Mouse (Mus musculus): Measurements from ENCODE around the gene Gm3045. TPM values are rescaled to one million over a fixed set of nuclear protein-coding genes. Genes with fewer than 3 reads are reported as not detected.

Gm3045 gene
- not detected for polyA plus RNA-seq (2021)

DNA sequence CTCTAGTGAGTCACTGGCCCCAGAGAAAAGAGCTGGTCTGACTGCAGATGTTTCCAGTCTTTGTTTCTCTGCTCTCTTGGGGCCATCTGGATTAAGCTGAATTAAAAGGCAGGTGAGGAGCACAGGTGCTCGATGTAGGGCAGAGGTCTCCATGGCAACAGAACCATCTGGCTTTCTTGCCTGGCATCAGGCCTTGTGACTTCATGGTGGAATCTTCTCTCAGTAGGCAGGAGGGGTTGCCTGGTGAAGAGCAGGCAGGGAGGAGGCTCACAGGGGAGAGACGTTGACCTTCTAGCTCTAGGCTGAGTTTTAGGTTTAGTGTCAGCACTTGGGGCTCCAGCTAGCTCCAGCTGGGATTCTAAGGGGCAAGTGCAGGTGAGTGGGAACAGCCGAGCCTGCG, at the start of gene Gm3045:
Gene Gm3045 (plus strand): TSS at position 230 of the 400 bp plus-strand sequence.
- no peaks in the 10 kb centered on the region for H3K27me3 ChIP-seq
- CTCF ChIA-PET, result interaction anchor here (1.9 kb wide), 1 partner anchor 147 kb away, joined by 8 read pairs; no protein-coding TSS in a partner anchor
- ATAC-seq (no peak), DNase-seq (ENCODE audit: low read depth, low spot score) (no peak)
- in situ Hi-C loops (cut with MboI; ENCODE audit: low pct_unique_long_range_greater_than_20kb), result loop anchor here (5.0 kb wide), 2 partner anchors 144 to 224 kb away; no protein-coding TSS in a partner anchor
- POLR2A ChIA-PET, result no interaction called here
- no peak for TF ChIP-seq CTCF (IDR thresholded peaks at IDR 0.05)

DNA sequence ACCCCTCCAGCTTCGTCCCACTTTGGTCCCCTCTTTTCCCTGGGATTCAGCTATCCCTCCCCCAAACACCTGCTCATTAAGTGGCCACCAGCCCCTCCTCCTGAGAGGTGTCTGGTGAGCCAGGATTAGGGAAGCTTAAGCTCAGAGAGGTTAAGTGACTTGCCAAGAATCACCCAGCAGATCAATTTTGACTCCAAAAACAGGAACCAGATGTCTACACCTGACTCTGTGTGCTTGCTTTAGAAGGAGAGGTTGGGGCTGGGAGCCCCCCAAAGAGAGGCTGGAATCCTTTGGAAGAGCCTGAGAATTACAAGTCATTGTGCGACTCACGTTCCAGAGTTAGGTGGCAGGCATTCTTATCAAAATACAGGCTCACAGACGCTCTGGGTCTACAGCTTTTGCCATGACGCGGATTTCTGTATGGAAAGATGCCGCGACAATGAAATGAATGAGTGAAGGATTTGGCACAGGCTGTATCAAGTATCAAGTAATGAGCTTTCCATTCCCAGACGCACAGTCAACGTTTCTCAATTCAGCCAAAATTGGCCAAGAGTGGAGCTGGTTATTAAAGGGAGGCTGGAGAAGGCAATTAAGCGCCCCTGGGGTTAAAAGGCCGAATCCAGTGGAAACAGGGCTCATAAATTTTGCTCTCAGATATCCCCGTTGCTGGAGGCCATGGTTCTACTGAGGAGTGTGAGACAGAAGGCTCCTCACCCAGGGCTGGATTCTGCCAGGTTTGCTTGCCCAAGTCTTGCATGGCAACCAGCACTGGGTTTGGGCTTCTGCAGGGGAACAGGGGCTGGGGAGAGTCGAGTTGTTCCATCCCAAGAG, 45.3 kb upstream of the Gm3045 start:
- DNase-seq (ENCODE audit: low read depth, low spot score) (peak; percentile 83), ATAC-seq (peak; percentile 77)
- in situ Hi-C loops (cut with MboI; ENCODE audit: low pct_unique_long_range_greater_than_20kb), result no loop called here
- no peak for TF ChIP-seq CTCF (IDR thresholded peaks at IDR 0.05)
- POLR2A ChIA-PET, result interaction anchor here (1.1 kb wide), 1 partner anchor 53 kb away, joined by 3 read pairs; no protein-coding TSS in a partner anchor
- H3K27me3 ChIP-seq, result no peaks in the 10 kb centered on the region
- CTCF ChIA-PET, result interaction anchor here (1.1 to 1.3 kb wide), 4 partner anchors 12 to 102 kb away, joined by 3 to 5 read pairs (median 4); no protein-coding TSS in a partner anchor

DNA sequence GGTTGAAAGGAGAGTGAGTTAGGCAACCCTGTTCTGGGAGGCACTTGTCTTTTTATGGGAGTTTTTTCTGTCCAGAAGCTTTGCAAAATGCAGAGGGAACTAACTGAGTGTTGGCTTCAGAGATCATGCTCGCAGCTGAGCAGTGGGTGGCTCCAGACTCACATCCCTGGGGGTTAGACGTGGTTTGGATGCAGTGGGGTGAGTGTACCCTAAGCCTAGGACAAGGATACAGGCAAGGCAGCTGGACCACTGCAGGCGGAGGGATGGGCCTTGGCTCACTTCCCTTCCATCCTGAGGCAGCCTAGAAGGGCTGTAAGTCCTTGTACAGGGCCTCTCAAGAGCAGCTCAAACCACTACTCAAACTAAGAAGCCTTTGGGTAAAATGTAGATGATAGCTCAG, 43.0 kb upstream of the Gm3045 start:
- ChIA-PET POLR2A (no interaction called here), CTCF (no interaction called here)
- no peak for TF ChIP-seq CTCF (IDR thresholded peaks at IDR 0.05)
- no peaks in the 10 kb centered on the region for H3K27me3 ChIP-seq
- no peak for ATAC-seq
- DNase-seq (ENCODE audit: low read depth, low spot score), result no peak
- in situ Hi-C loops (cut with MboI; ENCODE audit: low pct_unique_long_range_greater_than_20kb), result no loop called here

DNA sequence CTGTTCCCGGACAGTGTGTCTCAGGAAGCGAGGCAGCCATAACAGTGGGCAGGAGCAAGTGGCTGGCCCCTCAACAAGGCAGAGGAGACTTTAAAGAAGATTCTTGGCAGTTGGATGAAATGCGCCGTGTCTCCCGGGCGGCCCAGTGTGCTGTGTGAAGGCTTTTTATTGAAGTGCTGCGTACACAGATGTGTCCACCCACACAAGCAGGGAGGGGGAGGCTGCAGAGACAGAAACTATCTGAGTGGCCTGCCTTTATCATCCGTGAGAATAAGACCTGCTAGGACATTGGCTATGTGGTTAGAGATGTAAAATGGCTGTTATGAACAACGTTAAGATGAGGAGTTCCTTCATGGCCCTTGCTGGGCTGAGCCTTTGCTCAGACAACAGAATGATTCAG, 40.0 kb upstream of the Gm3045 start:
- H3K27me3 ChIP-seq, result no peaks in the 10 kb centered on the region
- CTCF ChIA-PET, result no interaction called here
- ATAC-seq (no peak), DNase-seq (ENCODE audit: low read depth, low spot score) (no peak)
- POLR2A ChIA-PET, result no interaction called here
- TF ChIP-seq CTCF (IDR thresholded peaks at IDR 0.05), result no peak
- in situ Hi-C loops (cut with MboI; ENCODE audit: low pct_unique_long_range_greater_than_20kb), result no loop called here

DNA sequence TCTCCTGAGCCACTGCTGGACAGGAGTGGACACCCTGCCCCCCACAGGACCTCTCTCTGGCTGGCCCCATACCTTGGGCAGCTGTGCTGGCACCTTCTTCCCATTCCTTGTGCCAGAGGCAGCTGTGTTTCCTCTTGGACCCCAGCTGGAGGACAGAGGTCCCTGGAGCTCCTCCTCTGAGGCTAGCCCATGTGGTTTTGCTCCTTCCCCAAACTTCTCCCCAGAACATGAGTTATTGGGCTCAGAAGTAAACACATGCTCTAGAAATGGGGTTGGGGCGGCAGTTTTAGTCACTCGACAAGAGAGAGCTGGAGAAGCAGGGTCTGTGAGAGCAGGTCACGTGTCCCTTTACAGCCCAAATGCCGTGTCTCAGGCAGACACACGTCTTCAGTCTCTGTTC, 39.0 kb upstream of the Gm3045 start:
- no peak for TF ChIP-seq CTCF (IDR thresholded peaks at IDR 0.05)
- no peaks in the 10 kb centered on the region for H3K27me3 ChIP-seq
- CTCF ChIA-PET, result interaction anchor here (1.1 kb wide), 1 partner anchor 12 kb away, joined by 3 read pairs; no protein-coding TSS in a partner anchor
- in situ Hi-C loops (cut with MboI; ENCODE audit: low pct_unique_long_range_greater_than_20kb), result no loop called here
- DNase-seq (ENCODE audit: low read depth, low spot score), result no peak
- POLR2A ChIA-PET, result no interaction called here
- no peak for ATAC-seq

DNA sequence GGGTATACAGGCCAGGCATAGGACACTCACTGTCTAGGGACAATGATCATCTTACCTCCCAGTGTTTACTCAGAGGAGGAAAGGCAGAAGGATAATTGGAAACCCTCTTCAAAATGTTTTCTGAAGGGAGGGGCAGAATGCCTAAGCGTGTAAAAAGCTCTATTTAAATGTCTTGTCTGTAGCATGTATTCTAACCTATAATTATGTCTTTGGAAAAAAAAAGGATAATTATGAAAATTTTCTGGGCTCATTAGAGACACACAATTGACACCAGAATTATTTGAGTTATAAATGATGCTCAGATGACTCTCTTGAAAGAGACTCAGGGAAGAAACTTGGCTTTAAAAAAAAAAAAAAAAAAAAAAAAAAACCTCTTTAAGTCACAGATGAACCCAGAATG, 38.4 kb upstream of the Gm3045 start:
- ChIA-PET POLR2A (no interaction called here), CTCF (interaction anchor here (1.1 kb wide), 1 partner anchor 11 kb away, joined by 3 read pairs; no protein-coding TSS in a partner anchor)
- H3K27me3 ChIP-seq, result no peaks in the 10 kb centered on the region
- TF ChIP-seq CTCF (IDR thresholded peaks at IDR 0.05), result no peak
- in situ Hi-C loops (cut with MboI; ENCODE audit: low pct_unique_long_range_greater_than_20kb), result no loop called here
- DNase-seq (ENCODE audit: low read depth, low spot score), result no peak
- ATAC-seq, result no peak

DNA sequence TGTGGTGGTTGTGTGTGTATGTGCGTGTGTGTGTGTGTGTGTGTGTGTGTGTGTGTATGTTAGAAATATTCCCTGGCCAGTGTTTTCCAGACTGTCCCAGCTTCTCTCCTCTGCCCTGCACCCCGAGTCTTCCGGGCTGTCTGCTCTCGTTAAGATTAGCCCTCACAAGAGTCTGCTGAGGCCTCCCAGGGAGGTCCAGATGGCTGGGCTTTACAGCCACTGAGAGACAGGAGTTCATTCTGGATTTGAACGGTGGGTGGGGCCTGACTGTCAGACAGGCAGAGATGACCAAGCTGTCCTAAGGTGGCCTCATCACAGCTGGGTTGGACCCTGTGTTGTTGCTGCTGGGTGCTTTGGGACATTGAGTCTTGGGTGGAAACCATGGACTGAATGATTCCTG, 28.8 kb upstream of the Gm3045 start:
- ATAC-seq, result no peak
- no peaks in the 10 kb centered on the region for H3K27me3 ChIP-seq
- no peak for TF ChIP-seq CTCF (IDR thresholded peaks at IDR 0.05)
- ChIA-PET CTCF (no interaction called here), POLR2A (no interaction called here)
- DNase-seq (ENCODE audit: low read depth, low spot score), result no peak
- in situ Hi-C loops (cut with MboI; ENCODE audit: low pct_unique_long_range_greater_than_20kb), result no loop called here

DNA sequence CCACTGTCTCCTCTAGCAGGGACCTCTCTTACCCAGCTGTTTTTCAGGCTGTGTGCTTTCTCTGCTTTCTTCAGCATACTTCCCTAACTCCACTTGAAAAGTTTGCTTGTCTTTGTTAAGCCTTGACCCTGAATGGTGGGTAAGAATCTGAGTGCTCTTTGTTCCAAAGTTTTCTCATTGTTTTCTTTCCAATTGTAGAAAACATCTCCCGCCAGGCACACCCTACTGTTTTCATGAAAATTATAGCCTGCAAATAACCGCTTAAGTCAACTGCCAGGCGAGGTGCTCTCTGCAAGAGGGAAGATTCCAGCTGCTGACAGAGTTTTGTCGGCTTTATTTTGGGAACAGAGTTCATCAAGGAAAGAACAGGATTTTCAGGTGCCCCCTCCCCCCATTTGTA, 25.2 kb upstream of the Gm3045 start:
- TF ChIP-seq CTCF (IDR thresholded peaks at IDR 0.05), result no peak
- in situ Hi-C loops (cut with MboI; ENCODE audit: low pct_unique_long_range_greater_than_20kb), result no loop called here
- POLR2A ChIA-PET, result no interaction called here
- no peaks in the 10 kb centered on the region for H3K27me3 ChIP-seq
- CTCF ChIA-PET, result no interaction called here
- DNase-seq (ENCODE audit: low read depth, low spot score), result no peak
- ATAC-seq, result no peak

DNA sequence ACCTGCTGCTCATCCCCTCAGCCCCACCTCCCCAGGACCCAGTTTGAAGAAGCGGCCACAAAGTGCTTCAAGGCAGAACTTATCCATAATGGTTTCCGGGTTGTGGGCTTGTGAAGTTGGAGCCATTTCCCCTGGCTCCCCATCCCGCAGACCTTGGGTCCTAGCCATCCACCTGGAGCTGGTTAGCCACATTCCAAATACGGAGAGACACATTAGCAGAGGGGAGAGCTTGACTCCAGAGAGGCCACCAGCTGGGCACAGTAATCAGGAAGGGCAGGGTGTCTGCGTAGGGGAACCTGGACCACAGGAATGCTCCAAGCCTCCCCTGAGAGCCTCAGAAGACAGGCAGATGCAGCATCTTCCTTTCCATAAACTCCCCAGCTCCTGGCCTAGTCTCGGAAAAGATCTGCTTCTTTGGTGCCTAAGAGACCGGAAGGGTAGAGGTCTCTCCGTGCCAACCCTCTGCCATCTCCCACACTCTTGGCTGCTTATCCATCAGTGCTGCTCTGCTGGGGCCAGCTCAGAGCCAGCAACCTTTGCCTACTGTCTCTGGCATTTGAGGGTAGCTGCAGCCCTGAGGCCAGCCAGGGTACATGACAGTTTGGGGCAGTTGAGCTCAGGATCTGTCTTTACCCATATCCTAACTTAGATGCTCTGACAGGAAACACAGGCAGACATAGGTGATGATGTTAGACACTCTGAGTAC, 22.9 kb upstream of the Gm3045 start:
- CTCF ChIA-PET, result interaction anchor here (1.2 to 2.0 kb wide), 2 partner anchors 18 to 23 kb away, joined by 3 to 5 read pairs; no protein-coding TSS in a partner anchor
- ATAC-seq, result no peak
- no peak for TF ChIP-seq CTCF (IDR thresholded peaks at IDR 0.05)
- no peak for DNase-seq (ENCODE audit: low read depth, low spot score)
- H3K27me3 ChIP-seq, result no peaks in the 10 kb centered on the region
- POLR2A ChIA-PET, result no interaction called here
- in situ Hi-C loops (cut with MboI; ENCODE audit: low pct_unique_long_range_greater_than_20kb), result no loop called here

DNA sequence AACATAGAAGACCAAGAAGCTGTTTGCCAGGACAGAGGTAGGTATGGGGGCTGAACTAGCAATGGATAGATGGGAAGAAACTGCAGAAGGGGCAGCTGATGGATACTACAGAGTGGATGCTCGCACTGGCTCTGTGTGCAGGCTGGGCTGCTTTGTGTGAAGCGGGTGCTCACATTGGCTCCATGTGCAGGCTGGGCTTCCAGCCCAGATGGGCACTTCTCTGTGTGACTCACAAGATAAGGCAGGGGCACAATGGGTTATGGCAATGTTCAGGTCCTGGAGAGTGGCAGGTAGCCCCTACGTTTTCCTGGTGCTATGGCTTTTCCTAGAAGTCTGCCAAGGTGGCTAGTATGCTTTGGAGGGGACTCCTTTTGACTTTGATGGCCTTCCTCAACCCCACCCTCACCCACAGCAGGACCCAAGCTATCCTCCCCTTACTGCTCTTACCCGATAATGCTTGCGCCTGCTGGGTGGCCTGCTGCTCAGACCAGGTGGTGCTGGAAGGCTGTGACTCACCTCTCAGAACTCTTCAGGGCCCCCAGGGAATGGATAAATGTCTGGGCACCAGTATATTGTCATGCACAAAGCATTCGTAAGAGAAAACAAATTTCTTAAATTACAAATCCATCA, 21.8 kb upstream of the Gm3045 start:
- peak; percentile 42 for DNase-seq (ENCODE audit: low read depth, low spot score)
- ChIA-PET CTCF (interaction anchor here (1.2 kb wide), 1 partner anchor 17 kb away, joined by 3 read pairs; no protein-coding TSS in a partner anchor), POLR2A (no interaction called here)
- peak; percentile 47 for ATAC-seq
- H3K27me3 ChIP-seq, result no peaks in the 10 kb centered on the region
- no peak for TF ChIP-seq CTCF (IDR thresholded peaks at IDR 0.05)
- in situ Hi-C loops (cut with MboI; ENCODE audit: low pct_unique_long_range_greater_than_20kb), result no loop called here
